Mouse (Mus musculus): ENCODE measurements at regions not wholly inside any gene's neighbourhood (a gene's known extent, or its start where the extent isn't known, plus 50 kb on each side); places are given as distances from the start of the nearest gene placed in this dataset.
A peak's percentile ranks its signal among the peaks of the same experiment; 100 is the strongest.
"Not testable (repeated sequence)": the region's sequence is repeated elsewhere in the genome, so short reads cannot be mapped to it uniquely, and the experiment has no call there.

GRCm38 (mm10) chr3:111194541-111194940, 943.7 kb upstream of the Prmt6 start:
- DNase-seq, result peak in 1 of 2 experiments; percentile 2

- no peak for DNase-seq
Observed at GRCm38 (mm10) chr3:111166698-111167097, 915.9 kb upstream of the Prmt6 start.

GRCm38 (mm10) chr3:111141196-111141595, 890.4 kb upstream of the Prmt6 start:
- DNase-seq, result not testable (repeated sequence)

GRCm38 (mm10) chr3:111108982-111109381, 858.2 kb upstream of the Prmt6 start:
- no peak for DNase-seq

- DNase-seq, result peak in 1 of 2 experiments; percentile 11
Observed at GRCm38 (mm10) chr3:111102646-111103045, 851.8 kb upstream of the Prmt6 start.

GRCm38 (mm10) chr3:111074311-111074710, 823.5 kb upstream of the Prmt6 start:
- DNase-seq, result no peak

- no peak for DNase-seq
Observed at GRCm38 (mm10) chr3:111070301-111070700, 819.5 kb upstream of the Prmt6 start.

- no peak for DNase-seq
Observed at GRCm38 (mm10) chr3:111069843-111070242, 819.0 kb upstream of the Prmt6 start.

GRCm38 (mm10) chr3:111069156-111069555, 818.4 kb upstream of the Prmt6 start:
- DNase-seq, result peak; percentile 47 to 62

GRCm38 (mm10) chr3:111049638-111050037, 798.8 kb upstream of the Prmt6 start:
- no peak for DNase-seq

Measured in cerebellum, postnatal 25 days (tissue).